Mouse (Mus musculus) 3134 (cell line): Measurements from ENCODE around the gene Cecr2.

Experiments
- DNase-seq: peaks from one replicate; pipeline ENCODE4 v3.0.0-alpha.2; 2011; ENCODE audit warnings: low spot score; ENCODE audit not compliant: insufficient read length; ENCODE audit errors: extremely low read depth

Gene Cecr2

GRCm38 (mm10) chr6:120666761-120667421 is 722 bp downstream of the Cecr2 start:
- DNase-seq: no peak

GRCm38 (mm10) chr6:120667422-120667781 is 1.2 kb downstream of the Cecr2 start:
- DNase-seq: no peak

DNA sequence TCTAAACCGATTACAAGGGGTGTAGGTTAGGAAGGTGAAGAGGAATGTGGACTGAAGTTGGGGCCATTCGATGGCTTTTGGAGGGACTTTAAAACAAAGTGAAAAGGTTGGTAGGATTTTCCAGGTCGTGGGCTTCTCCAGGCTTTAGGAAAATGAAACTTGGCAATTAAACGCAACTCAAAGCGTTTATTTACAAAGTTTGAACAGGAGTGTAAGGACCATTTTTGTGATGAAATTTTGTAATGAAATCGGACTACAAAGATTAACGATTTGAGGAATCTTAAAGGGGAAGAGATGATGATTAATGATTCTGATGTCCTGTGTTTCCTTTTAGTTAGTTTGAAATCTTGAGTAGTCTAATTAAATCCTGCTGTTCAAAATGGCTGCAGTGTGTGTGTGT is 1.7 kb downstream of the Cecr2 start:
- DNase-seq: no peak

- DNase-seq: no peak
Measured at GRCm38 (mm10) chr6:120674121-120674520, 8.0 kb downstream of the Cecr2 start.

GRCm38 (mm10) chr6:120674881-120675280 is 8.7 kb downstream of the Cecr2 start:
- DNase-seq: no peak

GRCm38 (mm10) chr6:120675979-120676378 is 9.8 kb downstream of the Cecr2 start:
- DNase-seq: no peak

DNA sequence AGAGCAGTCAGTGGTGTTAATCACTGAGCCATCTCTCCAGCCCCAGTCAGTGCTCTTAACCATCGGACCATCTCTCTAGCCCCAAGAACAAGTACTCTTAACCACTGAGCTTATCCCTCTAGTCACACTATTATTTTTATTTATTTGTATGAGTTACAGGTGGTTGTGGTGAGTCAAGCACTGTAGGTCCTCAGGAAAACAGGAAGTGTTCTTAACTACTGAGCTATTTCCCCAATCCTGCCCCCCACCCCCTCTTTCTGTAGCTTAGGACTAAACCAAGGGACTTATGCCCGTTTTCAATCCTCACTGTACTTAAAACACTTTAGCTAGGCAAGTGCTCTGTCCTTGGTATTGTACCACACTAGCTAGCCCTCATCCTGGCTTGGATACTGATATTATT is 17.2 kb downstream of the Cecr2 start:
- no peak for DNase-seq

DNA sequence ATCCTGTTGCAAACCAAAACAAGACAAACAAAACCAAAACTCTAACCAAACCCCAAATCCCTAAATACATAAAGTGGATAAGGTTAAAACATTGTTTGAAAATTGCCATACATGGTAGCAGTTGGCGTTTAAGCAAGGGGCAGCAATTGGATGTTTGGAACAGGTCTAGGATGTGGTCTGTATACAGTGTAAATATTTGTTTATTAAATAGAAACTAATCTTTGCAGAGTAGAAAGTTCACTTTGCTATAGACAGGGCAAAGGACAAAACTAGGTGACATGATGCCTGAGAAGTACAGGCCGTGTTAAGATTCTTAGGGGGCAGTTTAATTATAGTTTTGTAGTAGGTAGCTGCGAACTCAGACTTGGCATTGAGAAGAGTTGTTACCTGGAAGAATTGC is 18.6 kb downstream of the Cecr2 start:
- DNase-seq: no peak

GRCm38 (mm10) chr6:120686872-120687650 is 20.9 kb downstream of the Cecr2 start:
- no peak for DNase-seq

DNA sequence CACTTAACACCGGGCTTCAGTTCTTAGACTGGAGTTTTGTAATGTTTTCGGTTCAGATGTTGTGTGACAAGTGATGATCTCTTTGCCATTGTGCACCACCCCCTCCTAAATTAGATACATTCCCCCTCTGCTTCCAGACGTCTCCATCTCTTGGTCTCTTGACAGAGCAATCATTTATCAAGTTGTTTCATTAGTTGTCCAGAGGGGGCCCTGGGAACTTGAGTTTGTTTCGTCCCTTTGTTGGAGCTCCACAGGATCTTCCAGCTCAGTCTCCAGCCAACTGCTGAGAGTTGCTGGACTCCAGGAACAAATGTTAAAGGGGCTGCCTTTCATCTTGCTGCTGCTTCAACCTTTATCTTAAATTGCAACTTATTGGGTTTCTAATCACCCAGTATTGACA is 34.1 kb downstream of the Cecr2 start:
- no peak for DNase-seq

DNA sequence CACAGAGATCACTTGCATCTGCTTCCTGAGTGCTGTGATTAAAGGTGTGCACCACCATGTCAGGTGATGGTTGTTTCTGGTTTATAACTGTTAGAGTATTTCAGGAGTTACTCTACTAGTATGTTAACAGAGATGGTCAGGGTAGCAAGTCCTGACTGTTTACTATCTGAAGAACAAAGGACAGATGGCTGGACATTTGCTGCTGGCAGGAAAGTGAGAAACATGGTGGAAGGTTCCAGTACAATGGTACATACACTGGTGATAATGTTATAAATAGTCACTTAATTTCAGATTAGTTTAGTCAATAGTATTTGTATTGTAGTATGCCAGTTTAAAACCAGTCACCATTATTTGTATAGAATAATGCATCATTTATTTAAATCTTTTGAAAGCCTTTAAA is 38.2 kb downstream of the Cecr2 start:
- DNase-seq: no peak

DNA sequence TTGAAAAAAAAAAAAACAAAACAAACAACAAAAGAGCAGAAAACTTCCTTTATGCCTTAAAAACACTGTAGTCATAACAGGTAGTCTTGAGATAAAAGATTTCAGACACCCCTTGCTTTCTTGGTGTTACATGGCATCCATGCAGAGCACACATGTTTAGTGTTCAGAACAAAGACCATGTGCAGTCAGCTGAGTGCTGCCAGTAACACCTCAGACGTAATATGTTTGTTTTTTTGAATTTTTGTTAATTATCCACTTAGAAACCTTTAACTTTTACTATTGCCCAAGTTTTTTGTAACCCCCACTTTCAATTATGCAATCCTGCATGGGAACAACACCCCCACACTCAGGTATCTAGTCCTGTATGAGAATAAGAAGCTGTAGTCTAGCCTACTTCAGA is 42.6 kb downstream of the Cecr2 start:
- no peak for DNase-seq

DNA sequence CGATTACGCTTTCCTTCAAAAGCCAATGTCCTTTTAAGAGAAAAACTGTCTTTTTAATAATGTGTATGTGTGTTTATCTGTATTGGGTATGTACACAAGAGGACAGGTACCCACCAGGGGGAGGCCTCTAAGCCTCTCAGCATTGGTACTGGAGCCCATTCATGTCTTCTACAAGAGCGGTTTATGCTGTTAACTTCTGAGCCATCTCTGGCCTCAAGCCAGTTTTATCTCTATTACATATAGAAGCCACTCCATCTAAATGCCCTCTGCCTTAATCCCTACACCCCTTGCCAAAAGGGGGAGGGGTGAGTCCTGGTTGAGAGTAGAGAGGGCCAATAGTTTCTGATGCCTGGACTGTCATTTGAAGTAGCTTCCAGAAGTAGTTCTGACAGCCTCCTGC is 48.6 kb downstream of the Cecr2 start:
- DNase-seq: no peak

DNA sequence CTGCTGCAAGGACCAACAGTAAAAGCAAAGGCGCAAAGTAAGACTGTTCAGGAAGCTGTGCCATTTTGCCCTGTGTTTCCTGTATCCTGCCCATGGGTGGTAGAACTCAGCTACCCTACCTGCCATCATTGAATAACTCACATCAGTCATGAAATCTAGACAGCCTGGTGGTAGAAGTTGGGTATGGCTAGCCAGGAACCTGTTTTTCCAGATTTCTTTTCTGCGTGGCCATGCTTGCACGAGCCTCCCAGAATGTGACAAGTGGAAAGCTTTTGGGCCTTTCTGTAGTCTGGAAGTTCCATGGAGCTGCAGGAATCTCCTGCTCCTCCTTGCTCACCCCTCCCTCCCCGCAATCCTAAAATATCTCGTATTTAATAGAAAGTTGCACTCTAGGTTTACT is 49.1 kb downstream of the Cecr2 start:
- DNase-seq: no peak

DNA sequence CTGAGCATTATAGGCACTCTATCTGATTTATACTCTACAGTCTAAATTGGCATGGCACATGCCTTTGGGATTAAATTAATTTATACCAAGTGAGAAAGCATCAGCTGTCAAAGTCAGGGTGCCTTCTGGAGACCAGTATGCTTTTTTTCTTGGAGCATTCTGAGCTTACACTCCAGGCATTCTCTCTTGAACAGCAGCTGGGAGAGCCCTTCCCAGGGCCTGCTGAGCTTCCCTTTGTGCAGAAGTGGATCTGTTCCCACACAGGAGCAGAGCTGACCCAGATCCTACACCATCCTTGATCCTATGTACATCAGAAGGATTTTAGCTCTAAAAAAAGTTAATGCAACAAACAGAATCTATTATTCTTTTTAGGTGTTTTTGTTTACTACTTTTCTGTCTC is 49.7 kb downstream of the Cecr2 start:
- no peak for DNase-seq

- DNase-seq: no peak
Measured at GRCm38 (mm10) chr6:120716531-120716984, 50.4 kb downstream of the Cecr2 start.

DNA sequence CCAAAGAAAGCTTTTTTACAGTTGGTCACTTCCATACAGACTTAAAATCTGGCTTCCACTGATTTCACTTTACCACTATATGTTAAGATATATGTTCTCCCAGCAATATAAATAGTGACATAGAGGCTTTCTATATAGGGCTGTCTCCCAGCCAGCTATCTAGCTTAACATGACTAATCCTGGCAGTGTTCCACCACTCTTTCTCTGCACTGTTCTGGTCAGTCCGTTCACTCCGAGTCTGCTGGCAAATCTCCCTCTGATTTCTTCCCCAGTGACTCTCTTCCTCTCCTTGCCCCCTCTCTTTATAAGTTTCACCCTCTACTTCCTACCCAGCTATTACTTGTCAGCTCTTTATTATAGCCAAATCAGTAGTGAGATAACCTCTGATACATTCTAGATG is 59.8 kb downstream of the Cecr2 start:
- no peak for DNase-seq

DNA sequence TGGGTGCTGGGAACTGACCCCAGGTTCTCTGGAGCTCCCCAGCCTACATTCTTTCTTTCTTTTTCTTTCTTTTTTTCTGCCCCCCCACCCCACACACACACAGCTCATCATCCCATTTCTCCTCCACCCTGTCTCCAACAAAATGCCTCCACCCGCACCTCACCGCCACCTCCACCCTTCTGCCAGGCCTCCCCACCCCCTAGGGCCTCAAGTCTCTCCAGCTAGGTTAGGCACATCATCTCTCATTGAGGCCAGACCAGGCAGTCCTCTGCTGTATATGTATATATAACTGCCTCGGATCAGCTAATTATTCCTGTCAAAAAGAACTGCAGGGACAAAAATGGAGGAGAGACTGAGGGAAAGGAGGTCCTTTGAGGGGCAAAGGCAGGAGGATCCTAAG is 69.8 kb downstream of the Cecr2 start:
- no peak for DNase-seq

DNA sequence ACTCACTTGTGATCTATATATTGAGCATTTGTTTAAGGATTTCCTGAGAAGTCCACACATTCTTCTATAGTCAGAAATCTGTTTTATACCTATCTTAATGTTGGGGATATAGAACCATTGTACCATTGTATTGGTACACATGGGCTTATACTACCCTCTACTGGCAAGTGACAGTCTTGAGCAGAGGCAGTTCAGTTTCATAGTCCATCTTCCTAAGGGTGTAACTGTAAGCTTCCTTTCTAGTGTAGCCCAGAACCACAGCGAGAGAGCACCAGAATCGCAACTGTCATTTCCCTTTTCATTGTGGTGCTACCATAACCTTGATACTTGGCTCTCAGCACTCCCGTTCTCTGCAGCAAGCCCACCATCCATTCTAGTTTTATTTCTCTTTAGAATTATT is 70.4 kb downstream of the Cecr2 start:
- DNase-seq: no peak

DNA sequence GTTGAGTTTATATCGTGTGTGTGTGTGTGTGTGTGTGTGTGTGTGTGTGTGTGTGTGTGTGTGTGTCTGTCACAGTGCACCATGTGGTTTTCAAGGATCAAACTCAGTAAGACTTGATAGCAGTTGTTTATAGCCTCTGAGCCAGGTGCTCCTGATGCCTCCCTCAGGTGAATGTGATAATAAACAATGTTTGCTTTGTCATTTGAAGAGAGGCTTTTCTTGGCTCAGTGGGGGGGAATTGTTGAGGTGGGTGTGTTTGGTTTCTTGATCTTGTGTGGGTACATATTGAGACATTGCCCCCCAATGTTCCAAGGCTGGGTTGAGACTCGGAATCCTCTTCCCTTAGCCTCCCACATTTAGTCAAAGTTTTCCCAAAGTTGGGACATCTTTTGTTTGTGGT is 77.0 kb downstream of the Cecr2 start:
- no peak for DNase-seq

DNA sequence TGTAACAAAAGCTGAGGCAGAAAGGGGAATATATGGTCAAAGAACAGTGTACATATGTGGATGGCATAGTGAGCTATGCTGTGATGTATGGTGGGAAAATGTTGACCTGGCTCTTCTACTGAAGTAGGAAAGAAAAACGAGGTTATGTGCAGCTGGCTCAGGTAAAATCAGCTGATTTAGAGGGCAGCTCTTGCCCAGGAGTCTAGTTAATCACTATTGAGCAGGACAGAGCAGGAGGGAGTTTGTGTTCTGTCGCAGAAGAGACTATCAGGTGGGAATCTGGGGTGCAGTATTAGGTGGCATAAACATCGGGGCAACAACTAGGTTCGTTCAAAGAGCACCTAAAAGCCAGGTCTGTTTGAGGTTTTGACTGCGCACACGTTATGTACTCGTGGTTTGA is 78.1 kb downstream of the Cecr2 start:
- no peak for DNase-seq

- no peak for DNase-seq
Measured at GRCm38 (mm10) chr6:120746416-120746815, 80.2 kb downstream of the Cecr2 start.
